In genomic region chr4:154800543-154800942, GRCm38 (mm10) we compare ENCODE assay signal across 26 mouse cellular contexts. TPM values are rescaled to one million over a fixed set of nuclear protein-coding genes. Genes with fewer than 3 reads are reported as not detected.
DNase-seq lines count a peak whose midpoint lies in the region; ATAC-seq and TF ChIP-seq lines count a peak whose summit lies in the region.
"Had no signal": no experiment of that assay in that cellular context is flagged by ENCODE, and none has a peak within 500 bp of the region (broad histone marks: within the 10 kb centered on the region; RNA-seq: fewer than 3 reads in every experiment).

No protein-coding gene starts in this region.

- H3K27me3 ChIP-seq in forebrain, embryonic 12.5 days = peaks cover 62% of the 10 kb centered on the region
- H3K27me3 ChIP-seq in forebrain, embryonic 13.5 days = peaks cover 35% of the 10 kb centered on the region
- peaks cover 14% of the 10 kb centered on the region for H3K27me3 ChIP-seq in midbrain, postnatal 0 days (ENCODE audit: insufficient read depth, low read length)
- H3K27me3 ChIP-seq in midbrain, embryonic 10.5 days (ENCODE audit: low read depth, poor library complexity, severe bottlenecking) = peaks cover 52% of the 10 kb centered on the region
- peaks cover 14% of the 10 kb centered on the region for H3K27me3 ChIP-seq in embryonic facial prominence, embryonic 13.5 days
- H3K27me3 ChIP-seq in hindbrain, postnatal 0 days (ENCODE audit: insufficient read depth, low read length) = no peaks in the 10 kb centered on the region

- no peak overlapping the region for H3K9ac ChIP-seq in forebrain, embryonic 12.5 days
- no peak overlapping the region for H3K9ac ChIP-seq in forebrain, embryonic 13.5 days
- no peak overlapping the region for H3K9ac ChIP-seq in midbrain, postnatal 0 days (replicated peaks; ENCODE audit: low read length, poor library complexity, severe bottlenecking)
- H3K9ac ChIP-seq in embryonic facial prominence, embryonic 13.5 days = no peak overlapping the region
- H3K9ac ChIP-seq in hindbrain, postnatal 0 days (replicated peaks; ENCODE audit: low read length) = no peak overlapping the region
- H3K9ac ChIP-seq: heart, embryonic 13.5 days; kidney, embryonic 15.5 days; limb, embryonic 15.5 days; liver, embryonic 15.5 days; midbrain, embryonic 12.5 days had no signal

- H3K9me3 ChIP-seq in forebrain, embryonic 12.5 days = no peaks in the 10 kb centered on the region
- H3K9me3 ChIP-seq in forebrain, embryonic 13.5 days (replicated peaks) = no peaks in the 10 kb centered on the region
- no peaks in the 10 kb centered on the region for H3K9me3 ChIP-seq in midbrain, postnatal 0 days (ENCODE audit: low read length)
- H3K9me3 ChIP-seq in midbrain, embryonic 10.5 days (replicated peaks) = no peaks in the 10 kb centered on the region
- no peaks in the 10 kb centered on the region for H3K9me3 ChIP-seq in embryonic facial prominence, embryonic 13.5 days
- no peaks in the 10 kb centered on the region for H3K9me3 ChIP-seq in hindbrain, postnatal 0 days (ENCODE audit: low read length)
- H3K9me3 ChIP-seq: heart, embryonic 13.5 days; kidney, embryonic 15.5 days; limb, embryonic 15.5 days; liver, embryonic 15.5 days; midbrain, embryonic 12.5 days had no signal

- no peaks in the 10 kb centered on the region for H3K36me3 ChIP-seq in forebrain, embryonic 12.5 days (replicated peaks)
- H3K36me3 ChIP-seq in forebrain, embryonic 13.5 days (ENCODE audit: poor library complexity, severe bottlenecking) = no peaks in the 10 kb centered on the region
- H3K36me3 ChIP-seq in midbrain, postnatal 0 days (ENCODE audit: insufficient read depth, low read length) = no peaks in the 10 kb centered on the region
- H3K36me3 ChIP-seq in midbrain, embryonic 10.5 days = no peaks in the 10 kb centered on the region
- H3K36me3 ChIP-seq in embryonic facial prominence, embryonic 13.5 days = no peaks in the 10 kb centered on the region
- H3K36me3 ChIP-seq in hindbrain, postnatal 0 days (ENCODE audit: insufficient read depth, low read length) = no peaks in the 10 kb centered on the region
- H3K36me3 ChIP-seq: heart, embryonic 13.5 days; kidney, embryonic 15.5 days; limb, embryonic 15.5 days; liver, embryonic 15.5 days; midbrain, embryonic 12.5 days had no signal

- peak; percentile 57; the same call in 1 of the 2 replicates for ATAC-seq in forebrain, embryonic 12.5 days (ENCODE audit: low FRiP score)
- no peak for ATAC-seq in forebrain, embryonic 13.5 days
- ATAC-seq in midbrain, postnatal 0 days (ENCODE audit: low FRiP score) = no peak
- no peak for ATAC-seq in embryonic facial prominence, embryonic 13.5 days (ENCODE audit: insufficient number of reproducible peaks, insufficient read depth, low FRiP score, low TSS enrichment, low read depth)
- 0 out of 2 replicates have a peak, but pooled peaks have one; percentile 24 for ATAC-seq in hindbrain, postnatal 0 days
- no peak for ATAC-seq in megakaryocyte-erythroid progenitor cell, adult 5-6 weeks (replicated peaks; ENCODE audit: low FRiP score, low TSS enrichment, poor library complexity, severe bottlenecking)

- no peak overlapping the region for H3K4me3 ChIP-seq in forebrain, embryonic 12.5 days (replicated peaks)
- H3K4me3 ChIP-seq in forebrain, embryonic 13.5 days = no peak overlapping the region
- no peak overlapping the region for H3K4me3 ChIP-seq in midbrain, postnatal 0 days (ENCODE audit: low read depth, low read length)
- no peak overlapping the region for H3K4me3 ChIP-seq in midbrain, embryonic 10.5 days
- no peak overlapping the region for H3K4me3 ChIP-seq in embryonic facial prominence, embryonic 13.5 days
- no peak overlapping the region for H3K4me3 ChIP-seq in hindbrain, postnatal 0 days (ENCODE audit: low read length)
- H3K4me3 ChIP-seq: heart, embryonic 13.5 days; kidney, embryonic 15.5 days; limb, embryonic 15.5 days; liver, embryonic 15.5 days; midbrain, embryonic 12.5 days had no signal

- peak; percentile 27 for DNase-seq in midbrain, postnatal 0 days (ENCODE audit: low spot score)
- DNase-seq in midbrain, embryonic 10.5 days (ENCODE audit: low spot score) = no peak
- DNase-seq in hindbrain, postnatal 0 days (ENCODE audit: low spot score) = peak; percentile 27
- no peak for DNase-seq in heart, adult 8-10 months (ENCODE audit: low spot score)
- DNase-seq: adrenal gland, postnatal 10 days; cerebellum, adult 8-10 months; cerebellum, postnatal 36 days; embryo, embryonic 11 days; gastrocnemius, postnatal 14 days; heart, adult 18-20 months; heart, postnatal 14 days; kidney, adult 11 months; kidney, postnatal 36 days; right cerebral cortex, postnatal 14 days; thymus, postnatal 25 days had no signal

- TF ChIP-seq CTCF in midbrain, postnatal 0 days (IDR thresholded peaks at IDR 0.05) = no peak
- no peak for TF ChIP-seq CTCF in hindbrain, postnatal 0 days (IDR thresholded peaks at IDR 0.05; ENCODE audit: low read depth)

- H3K27ac ChIP-seq in forebrain, embryonic 12.5 days = no peak overlapping the region
- H3K27ac ChIP-seq in forebrain, embryonic 13.5 days = no peak overlapping the region
- H3K27ac ChIP-seq in midbrain, postnatal 0 days (ENCODE audit: low read depth, low read length) = no peak overlapping the region
- H3K27ac ChIP-seq in midbrain, embryonic 10.5 days (replicated peaks) = no peak overlapping the region
- peak overlapping the region; percentile 39; the same call in 1 of the 2 replicates for H3K27ac ChIP-seq in embryonic facial prominence, embryonic 13.5 days
- H3K27ac ChIP-seq in hindbrain, postnatal 0 days = no peak overlapping the region
- H3K27ac ChIP-seq: heart, embryonic 13.5 days; kidney, embryonic 15.5 days; limb, embryonic 15.5 days; liver, embryonic 15.5 days; macrophage; midbrain, embryonic 12.5 days had no signal

- WGBS in forebrain, embryonic 12.5 days = 45% methylated on average over 5 of the region's 5 CpGs
- WGBS in forebrain, embryonic 13.5 days = 41% methylated on average over 5 of the region's 5 CpGs
- WGBS in midbrain, postnatal 0 days = 48% methylated on average over 5 of the region's 5 CpGs
- 83% methylated on average over 5 of the region's 5 CpGs for WGBS in midbrain, embryonic 10.5 days
- 55% methylated on average over 5 of the region's 5 CpGs for WGBS in embryonic facial prominence, embryonic 13.5 days
- 40% methylated on average over 5 of the region's 5 CpGs for WGBS in hindbrain, postnatal 0 days

- H3K4me1 ChIP-seq in forebrain, embryonic 12.5 days = peaks cover 17% of the 10 kb centered on the region
- peaks cover 10% of the 10 kb centered on the region for H3K4me1 ChIP-seq in forebrain, embryonic 13.5 days
- H3K4me1 ChIP-seq in midbrain, postnatal 0 days (ENCODE audit: insufficient read depth, low read length) = peaks cover 5% of the 10 kb centered on the region; the same call in 1 of the 2 replicates
- peaks cover 14% of the 10 kb centered on the region for H3K4me1 ChIP-seq in midbrain, embryonic 10.5 days
- H3K4me1 ChIP-seq in embryonic facial prominence, embryonic 13.5 days = peaks cover 36% of the 10 kb centered on the region
- no peaks in the 10 kb centered on the region for H3K4me1 ChIP-seq in hindbrain, postnatal 0 days (ENCODE audit: insufficient read depth, low read length)
- H3K4me1 ChIP-seq: liver, embryonic 15.5 days had no signal

- no peak overlapping the region for H3K4me2 ChIP-seq in forebrain, embryonic 12.5 days
- H3K4me2 ChIP-seq in forebrain, embryonic 13.5 days = no peak overlapping the region
- no peak overlapping the region for H3K4me2 ChIP-seq in midbrain, postnatal 0 days (ENCODE audit: low read depth, low read length, poor library complexity, severe bottlenecking)
- no peak overlapping the region for H3K4me2 ChIP-seq in embryonic facial prominence, embryonic 13.5 days
- H3K4me2 ChIP-seq in hindbrain, postnatal 0 days (ENCODE audit: low read depth, low read length) = no peak overlapping the region
- H3K4me2 ChIP-seq: heart, embryonic 13.5 days; kidney, embryonic 15.5 days; limb, embryonic 15.5 days; liver, embryonic 15.5 days; midbrain, embryonic 12.5 days had no signal

RNA-seq across cellular contexts. Expression of gene Ttc34, which starts 36.7 kb away (rescaled TPM):
- polyA plus RNA-seq in forebrain, embryonic 12.5 days (2016; fragmentation: Nextera tagmentation; extraction: Ambion mirVana) = 0.26 and 0.38 TPM in 2 replicates
- 0.31 and 0.45 TPM in 2 replicates for polyA plus RNA-seq in forebrain, embryonic 13.5 days (2015; fragmentation: Nextera tagmentation; extraction: Ambion mirVana)
- total RNA-seq in midbrain, postnatal 0 days (2014; rRNA removed) = 2.5 and 3.9 TPM in 2 replicates
- 2.9 and 3.3 TPM in 2 replicates for polyA plus RNA-seq in midbrain, postnatal 0 days (2015; fragmentation: Nextera tagmentation; extraction: Ambion mirVana)
- polyA plus RNA-seq in midbrain, embryonic 10.5 days (2016; fragmentation: Nextera tagmentation; extraction: Ambion mirVana) = 0.22 and 0.57 TPM in 2 replicates
- polyA plus RNA-seq in embryonic facial prominence, embryonic 13.5 days (2015; fragmentation: Nextera tagmentation; extraction: Ambion mirVana) = 0.36 and 0.49 TPM in 2 replicates
- total RNA-seq in hindbrain, postnatal 0 days (2014; rRNA removed) = 3.0 and 3.3 TPM in 2 replicates
- polyA plus RNA-seq in hindbrain, postnatal 0 days (2015; fragmentation: Nextera tagmentation; extraction: Ambion mirVana) = 2.3 and 2.7 TPM in 2 replicates
- under 1 TPM in 3 of 4 experiments, not detected in 1; 0.06 to 0.34 (median 0.11) TPM for total RNA-seq in heart, adult 8-10 months (2022)
- total RNA-seq in megakaryocyte-erythroid progenitor cell, adult 5-6 weeks (2014; fragmentation: Nextera tagmentation) = not detected in 2 replicates
- not detected in 2 replicates for total RNA-seq in megakaryocyte-erythroid progenitor cell, adult 5-6 weeks (2017)
- total RNA-seq: gastrocnemius, postnatal 14 days; neutrophil, adult 5-6 weeks had no signal
- polyA plus RNA-seq: liver, embryonic 15.5 days; macrophage had no signal

Comparison
In these comparisons a context has a peak if more than half of its experiments do, and no peak if none do; other contexts are left out.
1. ATAC-seq: peak in forebrain, embryonic 12.5 days (single experiment) and hindbrain, postnatal 0 days (single experiment); none in forebrain, embryonic 13.5 days (single experiment), midbrain, postnatal 0 days (single experiment), embryonic facial prominence, embryonic 13.5 days (single experiment) and megakaryocyte-erythroid progenitor cell, adult 5-6 weeks (single experiment).
2. DNase-seq: peak in midbrain, postnatal 0 days (single experiment) and hindbrain, postnatal 0 days (single experiment); none in midbrain, embryonic 10.5 days (single experiment) and heart, adult 8-10 months (single experiment).